Mouse (Mus musculus): ENCODE data around the gene Prrt2.

DNA sequence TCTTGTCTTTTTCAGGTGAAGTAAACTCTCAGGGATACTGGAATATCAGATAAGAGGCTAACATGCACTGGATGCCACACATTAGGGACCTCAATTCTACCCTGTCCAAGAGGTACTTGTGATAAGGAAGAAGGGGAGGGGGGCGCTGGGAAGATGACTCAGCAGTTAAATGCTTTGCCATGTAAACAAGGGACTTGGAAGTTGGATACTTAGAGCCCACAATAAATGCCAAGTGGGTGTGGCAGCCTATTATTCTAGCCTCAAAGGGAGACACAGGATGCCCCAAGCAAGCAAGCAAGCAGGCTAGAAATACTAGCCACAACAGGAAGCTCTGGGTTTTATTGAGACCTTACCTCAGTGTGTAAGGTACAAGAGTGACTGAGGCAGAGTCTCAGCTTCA is 10.2 kb upstream of the Prrt2 start:
- TF ChIP-seq POLR2A (IDR thresholded peaks at IDR 0.05; ENCODE audit: borderline replicate concordance, low read depth, low read length), result no peak
- no peak for TF ChIP-seq CTCF (IDR thresholded peaks at IDR 0.05; ENCODE audit: low read depth, low read length)
